Mouse (Mus musculus): ENCODE results near the gene Trank1.

Trank1 gene

GRCm38 (mm10) chr9:111425113-111425512 is 113.6 kb downstream of the Trank1 start:
- no peak for DNase-seq (ENCODE audit: low read depth, low spot score)

GRCm38 (mm10) chr9:111425952-111426351 is 114.4 kb downstream of the Trank1 start:
- no peak for DNase-seq (ENCODE audit: low read depth, low spot score)

- no peak for DNase-seq (ENCODE audit: low read depth, low spot score)
Measured at GRCm38 (mm10) chr9:111427891-111428555, 116.5 kb downstream of the Trank1 start.

DNA sequence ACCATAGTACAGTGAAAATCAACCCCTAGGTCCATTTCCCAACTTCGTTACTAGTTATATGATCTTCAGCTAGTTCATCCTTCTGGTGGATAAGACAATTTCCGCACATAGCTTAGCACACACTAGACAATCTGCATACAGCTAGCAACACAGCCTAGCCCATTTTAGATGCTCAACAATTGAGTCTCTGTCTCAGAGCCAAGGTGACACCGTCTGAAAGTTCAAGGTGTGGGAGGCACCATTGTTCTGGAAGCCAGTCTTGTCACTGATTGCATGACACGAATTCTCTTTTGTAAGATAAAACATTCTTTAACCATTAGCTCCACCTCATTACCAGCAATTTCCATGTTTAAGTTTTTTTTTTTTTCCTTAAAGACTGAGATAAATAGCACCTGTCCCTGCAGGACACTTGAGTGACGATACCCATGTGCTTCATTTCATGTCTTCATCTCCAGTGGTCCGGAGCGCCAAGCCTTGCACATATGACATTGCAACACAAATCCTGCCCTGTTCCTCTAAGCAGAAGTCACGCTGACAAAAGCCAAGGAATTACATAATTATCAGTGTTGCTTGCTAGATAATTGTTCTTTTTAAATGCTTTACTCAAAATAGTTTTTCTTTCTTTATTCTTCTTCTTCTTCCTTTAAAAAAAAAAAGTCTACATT is 117.3 kb downstream of the Trank1 start:
- no peak for DNase-seq (ENCODE audit: low read depth, low spot score)

DNA sequence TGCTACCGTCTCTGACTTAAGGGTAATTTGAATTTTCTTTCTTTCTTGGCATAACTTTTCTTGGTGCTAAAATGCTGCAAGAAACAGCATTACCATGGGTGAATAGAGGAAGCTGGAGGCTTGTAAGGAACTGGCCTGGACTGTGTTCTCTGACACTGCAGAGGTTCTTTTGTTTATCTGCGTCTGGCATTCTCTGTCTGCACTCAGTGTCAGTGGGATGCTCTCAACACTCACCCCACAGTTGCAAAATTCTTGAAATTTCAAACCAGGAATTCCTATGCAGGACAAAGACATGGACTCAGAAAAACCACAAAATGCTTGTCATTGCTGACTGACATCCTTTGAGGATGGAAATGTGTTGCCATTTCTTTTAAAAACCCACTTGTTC is 117.8 kb downstream of the Trank1 start:
- DNase-seq (ENCODE audit: low read depth, low spot score), result no peak

DNA sequence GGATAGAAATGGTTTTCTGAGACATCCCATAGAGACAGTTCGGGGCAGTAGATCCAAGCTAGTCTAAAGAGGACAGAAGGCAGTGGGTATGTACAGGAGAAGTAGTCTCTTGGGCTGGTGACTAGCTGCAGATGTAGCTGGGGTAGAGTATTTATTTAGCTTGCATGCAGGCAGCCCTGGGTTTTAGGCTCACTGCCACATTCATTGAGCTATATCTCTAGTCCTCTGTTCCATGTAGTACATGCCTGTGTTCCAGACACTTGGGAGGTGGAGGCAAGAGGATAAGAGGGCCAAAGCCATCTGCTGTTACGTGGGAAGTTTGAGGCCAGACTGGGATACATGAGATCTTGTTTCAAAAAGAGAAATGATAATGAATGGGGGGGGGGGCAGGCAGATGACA is 123.9 kb downstream of the Trank1 start:
- no peak for DNase-seq (ENCODE audit: low read depth, low spot score)

- no peak for DNase-seq (ENCODE audit: low read depth, low spot score)
Measured at GRCm38 (mm10) chr9:111438904-111439835, 127.6 kb downstream of the Trank1 start, which contains the start of gene Dclk3. Gene Dclk3, plus strand, starts transcription at chr9:111439081.

- DNase-seq (ENCODE audit: low read depth, low spot score), result no peak
Measured at GRCm38 (mm10) chr9:111439836-111440201, 128.3 kb downstream of the Trank1 start.

GRCm38 (mm10) chr9:111440446-111440845 is 128.9 kb downstream of the Trank1 start:
- no peak for DNase-seq (ENCODE audit: low read depth, low spot score)

- DNase-seq (ENCODE audit: low read depth, low spot score), result no peak
Measured at GRCm38 (mm10) chr9:111441151-111441550, 129.6 kb downstream of the Trank1 start.

Data from retina, adult 2 months (tissue).